Mouse (Mus musculus): ENCODE measurements at regions not wholly inside any gene's neighbourhood (a gene's known extent, or its start where the extent isn't known, plus 50 kb on each side); places are given as distances from the start of the nearest gene placed in this dataset.

DNA sequence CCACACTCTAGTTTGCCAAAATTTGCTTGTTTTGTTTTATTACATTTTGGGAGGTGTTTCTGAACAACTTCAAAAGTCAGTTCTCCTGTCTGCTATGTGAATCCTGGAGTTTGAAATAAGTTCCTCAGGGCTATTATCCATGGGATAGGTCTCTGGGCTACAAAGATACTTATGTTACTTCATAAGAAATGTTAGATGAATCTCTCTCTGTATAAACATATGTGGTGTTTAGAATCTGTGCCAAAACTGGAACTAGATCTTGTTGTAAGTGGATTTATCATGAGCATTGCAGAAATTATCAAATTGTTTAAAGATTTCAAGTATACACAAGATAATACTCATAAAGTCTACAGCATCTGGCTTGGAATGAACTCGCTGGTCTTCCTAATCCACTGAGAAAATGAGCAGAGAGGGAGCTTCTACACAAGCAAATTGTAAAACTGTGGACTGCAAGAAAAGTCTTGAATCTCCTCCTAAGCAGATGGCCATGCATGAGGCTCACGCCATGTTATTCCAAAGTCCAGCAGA, 355.2 kb upstream of the Robo1 start:
- no peak overlapping the region for H3K9ac ChIP-seq
- WGBS: 60% methylated on average over 2 of the region's 2 CpGs
- ATAC-seq (replicated peaks; ENCODE audit: insufficient number of reproducible peaks, insufficient read depth, low FRiP score, low read depth): no peak

DNA sequence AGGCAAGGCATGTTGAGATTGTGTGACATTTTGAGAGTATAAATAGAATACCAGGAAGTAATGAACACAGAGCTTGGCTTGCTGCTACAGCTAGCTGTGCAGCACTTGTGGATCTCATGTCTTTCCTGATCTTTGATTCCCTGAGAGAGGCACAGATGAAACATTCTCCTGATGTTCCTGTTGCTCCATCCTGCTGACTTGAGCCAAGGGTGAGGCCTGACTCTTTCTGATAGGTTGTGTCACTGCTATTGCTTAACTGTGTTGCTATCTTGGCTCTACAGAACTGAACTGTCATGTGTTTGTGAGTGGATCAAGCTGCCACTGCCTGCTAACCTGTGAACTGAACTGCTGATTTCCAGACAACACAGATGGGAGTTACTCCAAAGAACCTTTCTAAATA, 344.5 kb upstream of the Robo1 start:
- no peak for ATAC-seq (replicated peaks; ENCODE audit: insufficient number of reproducible peaks, insufficient read depth, low FRiP score, low read depth)
- Histone ChIP-seq H3K27me3 (no peaks in the 10 kb centered on the region), H3K36me3 (no peaks in the 10 kb centered on the region)

More for the DNA sequence above, 355.2 kb upstream of the Robo1 start:
- Histone ChIP-seq H3K36me3 (no peaks in the 10 kb centered on the region), H3K27me3 (no peaks in the 10 kb centered on the region), H3K4me1 (replicated peaks) (no peaks in the 10 kb centered on the region), H3K9me3 (replicated peaks) (no peaks in the 10 kb centered on the region), H3K4me2 (no peak overlapping the region), H3K4me3 (no peak overlapping the region), H3K27ac (no peak overlapping the region)

DNA sequence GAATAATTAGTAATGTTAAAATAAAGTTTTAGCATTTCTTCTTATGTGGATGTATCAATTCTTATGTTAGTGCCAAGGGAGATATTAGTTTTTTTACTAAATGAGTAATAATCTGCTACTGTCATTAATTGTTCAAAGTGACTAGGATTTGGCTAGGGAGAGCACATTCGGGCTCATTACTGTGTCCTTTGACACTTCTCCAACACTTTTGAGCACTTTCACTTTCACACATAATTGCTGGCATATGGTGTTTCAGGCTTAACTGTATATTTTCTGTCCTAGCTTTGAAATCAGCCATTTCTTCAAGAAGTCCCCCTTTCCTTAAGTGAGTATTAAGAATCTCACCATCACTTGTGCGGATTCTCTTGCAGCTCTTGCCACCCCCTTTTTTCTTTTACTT, 334.3 kb upstream of the Robo1 start:
- H3K9me3 ChIP-seq (replicated peaks): no peaks in the 10 kb centered on the region
- H3K27ac ChIP-seq: no peak overlapping the region
- H3K9ac ChIP-seq: no peak overlapping the region
- no peak for ATAC-seq (replicated peaks; ENCODE audit: insufficient number of reproducible peaks, insufficient read depth, low FRiP score, low read depth)
- H3K4me2 ChIP-seq: no peak overlapping the region
- H3K4me1 ChIP-seq (replicated peaks): no peaks in the 10 kb centered on the region
- no peaks in the 10 kb centered on the region for H3K36me3 ChIP-seq
- no peak overlapping the region for H3K4me3 ChIP-seq
- H3K27me3 ChIP-seq: no peaks in the 10 kb centered on the region
- 64% methylated on average over 2 of the region's 2 CpGs for WGBS

More for the DNA sequence above, 344.5 kb upstream of the Robo1 start:
- Histone ChIP-seq H3K9ac (no peak overlapping the region), H3K27ac (no peak overlapping the region), H3K4me1 (replicated peaks) (no peaks in the 10 kb centered on the region), H3K4me2 (no peak overlapping the region), H3K4me3 (no peak overlapping the region), H3K9me3 (replicated peaks) (no peaks in the 10 kb centered on the region)

DNA sequence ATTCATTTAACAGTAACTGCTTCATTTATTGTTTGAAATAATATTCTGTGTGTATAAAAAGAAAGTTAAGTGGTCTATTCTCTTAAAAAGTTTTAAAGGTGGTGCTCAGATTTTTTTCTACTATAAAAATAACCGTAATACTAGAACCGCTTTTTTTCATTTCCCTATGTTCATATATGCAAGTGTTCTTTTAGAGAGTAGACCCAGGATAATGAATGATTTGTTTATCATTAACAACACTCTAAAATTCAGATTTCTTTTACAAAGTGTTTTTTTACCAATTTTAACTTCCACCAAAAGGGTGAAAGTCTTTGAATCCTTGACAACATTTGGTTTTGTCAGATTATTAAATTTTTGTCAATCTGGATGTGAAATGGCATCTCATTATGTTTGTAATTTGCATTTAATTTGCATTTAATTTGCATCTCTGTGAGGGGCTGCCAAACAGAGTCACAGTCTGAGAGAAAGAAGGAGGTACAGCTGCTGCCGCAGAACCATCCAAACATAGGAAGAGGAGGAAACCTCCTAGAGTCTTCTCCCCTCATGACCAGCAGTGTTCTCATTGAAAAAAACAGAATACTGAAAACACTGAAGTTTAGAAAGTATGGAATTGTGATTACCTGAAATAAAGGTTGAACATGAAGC, 310.4 kb upstream of the Robo1 start:
- ATAC-seq (replicated peaks; ENCODE audit: insufficient number of reproducible peaks, insufficient read depth, low FRiP score, low read depth): no peak
- WGBS: 89% methylated on average over 3 of the region's 3 CpGs

DNA sequence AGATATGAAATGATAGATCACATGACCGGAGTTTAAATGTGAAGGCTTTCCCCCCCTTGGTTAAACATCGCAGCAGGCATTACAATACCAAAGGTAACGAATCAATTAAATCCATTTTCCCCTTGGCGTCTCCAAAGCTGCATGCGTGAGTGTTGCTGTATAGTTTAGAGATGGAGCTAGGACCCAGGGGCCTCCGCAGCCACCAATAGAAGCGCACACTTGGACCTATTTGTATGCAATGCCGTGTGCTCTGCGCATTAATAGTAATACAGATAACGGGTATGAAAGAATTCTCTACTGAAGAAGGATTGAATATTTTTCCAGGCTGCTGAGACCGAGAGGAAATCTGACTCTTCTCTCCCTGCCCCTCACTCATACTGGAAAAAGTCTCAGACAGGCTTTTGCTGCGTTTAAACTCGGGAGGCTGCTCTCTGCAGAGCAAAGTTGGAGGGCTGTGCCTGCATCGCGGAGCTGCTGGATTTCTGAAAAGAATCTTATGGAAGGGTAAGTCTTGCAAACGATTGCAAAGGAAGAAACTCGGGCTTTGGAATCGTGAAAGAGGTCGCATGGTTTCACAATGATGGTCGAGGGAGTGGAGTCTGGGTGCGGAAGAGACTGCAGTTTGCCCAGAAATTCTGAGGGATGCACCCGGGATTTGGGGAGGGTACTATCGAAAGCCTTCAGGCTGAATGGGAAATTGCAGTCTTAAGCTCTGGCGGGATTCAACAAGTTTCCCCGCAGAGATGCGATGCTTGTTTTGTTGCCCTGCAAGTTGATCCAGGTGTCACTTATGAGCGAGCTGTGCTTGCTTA, 280.5 kb upstream of the Robo1 start:
- Histone ChIP-seq H3K4me3 (peak overlapping the region; percentile 52), H3K9ac (peak overlapping the region; percentile 44; the same call in 1 of the 2 replicates), H3K4me2 (peak overlapping the region; percentile 89), H3K9me3 (replicated peaks) (no peaks in the 10 kb centered on the region), H3K4me1 (replicated peaks) (peaks cover 16% of the 10 kb centered on the region), H3K27ac (no peak overlapping the region), H3K36me3 (no peaks in the 10 kb centered on the region), H3K27me3 (peaks cover 25% of the 10 kb centered on the region)
- no peak for ATAC-seq (replicated peaks; ENCODE audit: insufficient number of reproducible peaks, insufficient read depth, low FRiP score, low read depth)
- WGBS: 3% methylated on average over 27 of the region's 27 CpGs

More for the DNA sequence above, 310.4 kb upstream of the Robo1 start:
- H3K9ac ChIP-seq: no peak overlapping the region
- H3K36me3 ChIP-seq: no peaks in the 10 kb centered on the region
- no peak overlapping the region for H3K4me3 ChIP-seq
- no peaks in the 10 kb centered on the region for H3K9me3 ChIP-seq (replicated peaks)
- no peak overlapping the region for H3K4me2 ChIP-seq
- H3K4me1 ChIP-seq (replicated peaks): no peaks in the 10 kb centered on the region
- H3K27me3 ChIP-seq: no peaks in the 10 kb centered on the region
- H3K27ac ChIP-seq: no peak overlapping the region

DNA sequence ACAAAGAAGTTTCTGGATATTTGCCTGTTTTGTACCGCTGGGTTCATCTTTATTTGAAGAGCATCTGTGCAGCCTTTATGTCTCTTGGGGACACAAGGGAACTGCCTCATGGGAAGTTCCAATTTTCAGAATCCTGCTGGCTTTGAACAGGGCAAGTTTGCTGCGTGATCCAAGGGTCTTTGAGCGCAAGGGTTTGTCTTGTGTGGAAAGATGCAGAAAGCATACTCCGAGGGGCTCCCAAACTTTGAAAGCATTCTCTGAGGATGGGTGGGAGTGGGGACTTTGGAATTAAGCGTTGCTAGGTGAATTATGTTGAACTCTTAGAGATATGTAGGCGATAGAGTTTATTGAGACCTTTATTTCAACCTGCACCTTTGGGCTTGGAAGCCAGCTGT, 279.9 kb upstream of the Robo1 start:
- peak overlapping the region; percentile 52 for H3K4me3 ChIP-seq
- H3K9me3 ChIP-seq (replicated peaks): no peaks in the 10 kb centered on the region
- 7% methylated on average over 6 of the region's 6 CpGs for WGBS
- H3K27me3 ChIP-seq: peaks cover 25% of the 10 kb centered on the region
- H3K27ac ChIP-seq: no peak overlapping the region
- no peak overlapping the region for H3K9ac ChIP-seq
- peaks cover 16% of the 10 kb centered on the region for H3K4me1 ChIP-seq (replicated peaks)
- peak overlapping the region; percentile 89 for H3K4me2 ChIP-seq
- no peaks in the 10 kb centered on the region for H3K36me3 ChIP-seq
- no peak for ATAC-seq (replicated peaks; ENCODE audit: insufficient number of reproducible peaks, insufficient read depth, low FRiP score, low read depth)

DNA sequence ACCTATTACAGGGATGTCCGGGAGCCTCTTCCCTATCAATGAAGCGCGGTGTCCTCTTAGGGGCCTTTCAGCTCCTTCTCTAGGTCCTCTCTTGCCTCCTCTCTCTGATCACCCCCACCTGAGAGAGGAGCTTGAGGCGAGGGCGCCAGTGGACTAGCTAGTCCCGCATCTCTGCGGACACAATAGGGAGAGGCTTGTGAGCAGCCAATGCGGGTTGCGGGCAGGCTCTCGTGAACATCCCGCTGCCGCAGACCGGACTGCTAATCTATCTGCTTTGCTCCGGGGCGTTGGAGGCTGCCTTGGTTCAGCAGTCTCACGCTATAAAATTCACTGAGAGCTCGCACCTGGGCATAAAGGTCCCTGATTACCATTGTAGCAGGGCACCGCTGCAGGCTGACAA, 279.3 kb upstream of the Robo1 start:
- Histone ChIP-seq H3K9me3 (replicated peaks) (no peaks in the 10 kb centered on the region), H3K4me3 (peak overlapping the region; percentile 52), H3K4me1 (replicated peaks) (peaks cover 16% of the 10 kb centered on the region), H3K27me3 (peaks cover 25% of the 10 kb centered on the region), H3K27ac (no peak overlapping the region), H3K4me2 (peak overlapping the region; percentile 89), H3K9ac (no peak overlapping the region; the same call in 1 of the 2 replicates), H3K36me3 (no peaks in the 10 kb centered on the region)
- ATAC-seq (replicated peaks; ENCODE audit: insufficient number of reproducible peaks, insufficient read depth, low FRiP score, low read depth): no peak
- WGBS: under 1% methylated on average over 18 of the region's 18 CpGs

DNA sequence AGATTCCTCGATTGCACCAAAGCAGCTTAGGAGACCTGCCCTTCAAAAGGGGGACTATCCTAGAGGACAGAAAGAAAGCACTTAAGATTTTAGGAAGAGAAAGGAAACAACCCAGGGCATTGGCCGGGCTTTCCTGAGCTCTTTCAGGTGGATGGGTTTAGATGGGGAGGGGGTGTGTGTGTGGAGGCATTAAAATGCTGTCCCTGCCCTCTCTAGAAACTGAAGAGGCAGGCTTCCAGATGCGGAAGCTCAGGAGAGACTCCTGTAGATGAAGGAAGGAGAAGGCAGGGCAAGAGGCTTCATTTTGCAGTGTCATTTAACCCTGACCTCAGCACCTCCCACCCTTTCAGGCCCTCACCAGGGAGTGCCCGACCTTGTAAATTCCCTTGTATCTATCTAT, 278.8 kb upstream of the Robo1 start:
- H3K4me3 ChIP-seq: peak overlapping the region; percentile 52
- no peaks in the 10 kb centered on the region for H3K9me3 ChIP-seq (replicated peaks)
- no peak overlapping the region for H3K27ac ChIP-seq
- ATAC-seq (replicated peaks; ENCODE audit: insufficient number of reproducible peaks, insufficient read depth, low FRiP score, low read depth): no peak
- H3K27me3 ChIP-seq: peaks cover 25% of the 10 kb centered on the region
- WGBS: 8% methylated on average over 4 of the region's 4 CpGs
- no peaks in the 10 kb centered on the region for H3K36me3 ChIP-seq
- H3K4me2 ChIP-seq: peak overlapping the region; percentile 89
- no peak overlapping the region; the same call in 1 of the 2 replicates for H3K9ac ChIP-seq
- peaks cover 16% of the 10 kb centered on the region for H3K4me1 ChIP-seq (replicated peaks)

DNA sequence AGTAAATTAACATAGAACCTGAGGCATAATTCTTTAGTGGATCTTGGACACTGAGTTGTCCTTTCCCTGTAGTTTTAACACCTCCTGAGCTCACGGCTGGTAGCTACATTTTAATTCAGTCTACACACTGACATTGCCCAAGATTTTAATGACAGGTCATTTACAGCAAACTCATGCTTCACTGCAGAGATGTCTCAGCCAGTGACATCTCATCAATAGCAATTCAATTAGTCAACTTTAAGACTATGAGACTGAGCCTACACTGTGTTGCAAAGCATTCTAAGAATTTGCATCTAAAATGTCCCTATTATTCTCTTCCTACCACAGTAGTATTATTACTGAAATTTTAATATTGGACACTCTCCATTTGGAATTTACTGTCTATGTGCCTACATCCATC, 239.9 kb upstream of the Robo1 start:
- Histone ChIP-seq H3K9ac (no peak overlapping the region), H3K4me3 (no peak overlapping the region), H3K27me3 (no peaks in the 10 kb centered on the region), H3K4me1 (replicated peaks) (no peaks in the 10 kb centered on the region), H3K4me2 (no peak overlapping the region), H3K36me3 (no peaks in the 10 kb centered on the region), H3K9me3 (replicated peaks) (no peaks in the 10 kb centered on the region), H3K27ac (no peak overlapping the region)
- WGBS: 57% methylated on average over 1 of the region's 1 CpGs
- ATAC-seq (replicated peaks; ENCODE audit: insufficient number of reproducible peaks, insufficient read depth, low FRiP score, low read depth): no peak

DNA sequence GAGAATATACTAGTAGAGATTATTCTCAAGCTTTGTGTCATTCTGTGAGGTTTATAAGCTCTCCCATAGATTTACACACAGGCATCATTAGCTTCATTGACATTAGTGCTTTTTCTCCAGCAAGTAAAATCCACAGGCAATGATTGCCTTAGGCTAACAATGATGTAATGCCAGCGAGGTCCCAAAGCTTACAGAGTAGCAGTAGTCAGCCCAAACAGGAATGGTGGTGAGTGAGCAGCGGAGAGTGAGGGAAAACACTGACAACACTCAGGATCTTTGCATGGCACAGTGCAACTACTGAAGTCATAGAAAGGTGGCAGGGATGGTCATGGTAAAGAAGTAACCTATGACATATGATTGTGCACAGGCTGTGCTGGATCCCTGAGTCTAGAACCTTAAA, 238.5 kb upstream of the Robo1 start:
- no peak for ATAC-seq (replicated peaks; ENCODE audit: insufficient number of reproducible peaks, insufficient read depth, low FRiP score, low read depth)
- Histone ChIP-seq H3K27ac (no peak overlapping the region), H3K4me1 (replicated peaks) (no peaks in the 10 kb centered on the region), H3K27me3 (no peaks in the 10 kb centered on the region), H3K4me2 (no peak overlapping the region), H3K9me3 (replicated peaks) (no peaks in the 10 kb centered on the region), H3K4me3 (no peak overlapping the region), H3K36me3 (no peaks in the 10 kb centered on the region), H3K9ac (no peak overlapping the region)
- 54% methylated on average over 2 of the region's 2 CpGs for WGBS

DNA sequence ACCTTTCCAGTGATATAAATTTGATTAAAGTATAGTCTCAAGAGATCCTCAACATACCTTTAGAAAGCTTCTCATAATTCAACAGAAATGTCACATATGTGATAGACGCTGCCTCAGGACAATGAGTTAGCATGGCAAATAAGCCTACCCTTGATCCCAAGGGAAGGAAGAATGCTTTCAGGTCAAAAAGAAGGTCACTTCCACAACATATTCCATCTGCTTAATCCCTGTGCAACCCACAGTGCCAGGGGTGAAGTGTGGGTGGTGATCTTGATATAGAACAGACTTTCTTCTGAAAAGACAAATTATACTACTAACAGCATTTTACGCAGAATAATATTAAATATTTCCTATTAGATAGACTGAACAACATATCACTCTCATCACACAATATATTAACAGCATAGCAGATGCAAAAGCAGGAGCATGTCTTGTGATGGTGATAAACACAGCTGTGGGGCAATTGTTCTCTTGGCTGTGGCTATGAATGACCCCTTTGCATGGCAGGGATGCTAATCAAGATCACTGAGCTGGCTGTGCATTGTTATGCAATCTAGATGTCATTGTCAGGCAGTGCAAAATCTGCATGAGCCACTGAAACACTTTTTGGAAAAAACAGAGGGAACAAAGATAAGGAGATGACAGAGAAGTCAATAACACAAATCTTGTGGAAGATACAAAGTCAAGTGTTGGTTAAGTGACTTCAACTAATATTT, 236.2 kb upstream of the Robo1 start:
- ATAC-seq (replicated peaks; ENCODE audit: insufficient number of reproducible peaks, insufficient read depth, low FRiP score, low read depth): no peak
- Histone ChIP-seq H3K36me3 (no peaks in the 10 kb centered on the region), H3K9me3 (replicated peaks) (no peaks in the 10 kb centered on the region), H3K4me3 (no peak overlapping the region), H3K9ac (no peak overlapping the region), H3K27me3 (no peaks in the 10 kb centered on the region), H3K27ac (no peak overlapping the region), H3K4me1 (replicated peaks) (no peaks in the 10 kb centered on the region), H3K4me2 (no peak overlapping the region)
- 74% methylated on average over 2 of the region's 2 CpGs for WGBS
